Mouse (Mus musculus) cerebellum, adult 8-10 months (tissue): ENCODE measurements around the gene Hes6.

ENCODE experiments used
- DNase-seq: peaks from one replicate; pipeline ENCODE4 v3.0.0; 2022

The Hes6 gene

DNA sequence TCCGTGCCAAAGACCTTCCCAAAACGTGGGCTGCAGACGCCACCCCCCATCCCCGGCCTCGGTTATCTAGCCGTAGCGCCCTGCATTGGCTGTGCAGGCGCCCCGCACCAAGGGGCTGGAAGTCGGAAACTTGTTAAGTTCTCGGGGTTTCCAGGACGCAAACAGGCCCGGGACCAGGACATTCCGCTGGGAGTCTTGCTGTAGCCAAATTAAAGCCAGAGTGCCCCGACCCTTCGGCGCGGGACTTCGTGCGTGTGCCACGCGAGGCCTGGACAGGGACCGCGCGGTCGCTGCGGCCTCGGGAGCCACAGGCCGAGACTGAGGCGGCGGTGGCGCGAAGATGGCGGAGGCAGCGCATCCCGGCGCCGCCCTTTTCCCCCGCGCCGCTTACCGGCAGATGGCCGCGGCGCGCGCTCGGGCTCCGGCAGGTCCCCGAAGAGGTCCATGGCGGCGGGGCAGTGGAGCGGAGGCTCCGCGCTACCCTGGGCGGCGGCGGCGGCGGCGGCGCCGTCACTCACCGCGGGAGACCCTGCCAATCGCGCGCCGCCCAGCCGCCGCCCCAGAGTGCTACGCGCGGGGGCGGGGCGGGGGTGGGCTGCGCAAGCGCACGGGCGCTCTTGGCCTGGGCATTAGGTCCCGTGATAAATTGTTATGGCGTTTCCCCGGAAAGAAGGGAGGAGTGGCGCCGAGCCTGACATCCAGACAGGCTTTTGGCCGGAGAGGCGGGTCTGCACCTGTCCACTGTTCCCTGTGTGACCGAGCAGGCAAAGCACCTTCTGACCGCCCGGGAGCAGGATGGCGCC is 15.4 kb downstream of the Hes6 start, which contains the start of gene Ilkap:
Ilkap (minus strand) TSS at position 556 of the 803 bp plus-strand sequence.
- DNase-seq, result peak; percentile 80

DNA sequence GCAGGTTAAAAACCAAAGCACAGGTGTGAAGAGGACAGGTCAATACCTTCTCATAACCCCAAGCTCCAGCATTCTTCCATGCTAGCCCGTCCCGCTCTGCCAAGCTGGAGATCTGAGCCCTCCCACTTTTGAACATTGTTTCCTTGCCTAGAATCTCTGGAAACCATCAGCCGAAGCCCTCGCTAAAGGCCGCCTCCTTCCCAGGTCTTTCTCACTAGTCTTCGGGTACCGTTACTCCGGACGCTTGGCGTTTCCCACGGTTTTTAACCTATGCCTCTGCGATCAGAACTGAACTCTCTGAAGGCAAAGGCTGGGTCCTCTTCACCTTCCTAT is 15.9 kb downstream of the Hes6 start:
- no peak for DNase-seq

DNA sequence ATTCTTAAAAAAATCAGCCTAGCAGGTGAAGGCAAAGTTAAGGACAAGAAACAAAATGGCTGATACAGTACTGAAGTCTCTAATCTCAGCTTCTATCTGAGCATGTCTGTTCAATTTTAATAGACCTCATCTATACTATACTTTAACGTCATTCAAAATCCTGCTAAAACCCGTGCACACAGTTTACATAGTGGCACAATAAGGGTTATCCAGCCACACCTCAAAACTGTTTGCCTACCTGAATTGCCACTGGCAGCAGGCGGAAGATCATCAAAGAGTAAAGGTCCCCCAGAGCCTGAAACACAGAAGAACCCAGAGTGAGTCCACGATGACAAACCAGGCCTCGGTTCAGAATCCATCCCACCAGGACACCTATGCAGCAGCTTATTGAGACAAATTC is 23.5 kb downstream of the Hes6 start:
- no peak for DNase-seq

DNA sequence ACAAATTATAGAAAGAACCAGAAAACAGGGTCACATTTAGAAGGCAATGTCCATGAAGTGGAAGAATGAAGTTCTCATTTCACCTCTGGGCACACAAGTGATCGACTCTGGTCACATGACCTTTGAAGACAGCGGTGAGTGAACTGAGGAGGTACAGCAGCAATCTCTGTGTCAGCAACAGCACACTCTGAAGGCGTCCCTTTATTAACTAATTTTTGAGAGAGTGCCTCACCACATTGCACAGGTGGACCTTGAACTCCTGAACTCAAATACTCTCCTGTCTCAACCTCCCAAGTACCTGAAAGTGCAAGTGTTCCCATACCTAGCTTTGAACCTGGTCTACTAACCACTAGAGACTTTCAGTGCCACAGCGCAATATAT is 32.8 kb downstream of the Hes6 start:
- DNase-seq, result no peak

DNA sequence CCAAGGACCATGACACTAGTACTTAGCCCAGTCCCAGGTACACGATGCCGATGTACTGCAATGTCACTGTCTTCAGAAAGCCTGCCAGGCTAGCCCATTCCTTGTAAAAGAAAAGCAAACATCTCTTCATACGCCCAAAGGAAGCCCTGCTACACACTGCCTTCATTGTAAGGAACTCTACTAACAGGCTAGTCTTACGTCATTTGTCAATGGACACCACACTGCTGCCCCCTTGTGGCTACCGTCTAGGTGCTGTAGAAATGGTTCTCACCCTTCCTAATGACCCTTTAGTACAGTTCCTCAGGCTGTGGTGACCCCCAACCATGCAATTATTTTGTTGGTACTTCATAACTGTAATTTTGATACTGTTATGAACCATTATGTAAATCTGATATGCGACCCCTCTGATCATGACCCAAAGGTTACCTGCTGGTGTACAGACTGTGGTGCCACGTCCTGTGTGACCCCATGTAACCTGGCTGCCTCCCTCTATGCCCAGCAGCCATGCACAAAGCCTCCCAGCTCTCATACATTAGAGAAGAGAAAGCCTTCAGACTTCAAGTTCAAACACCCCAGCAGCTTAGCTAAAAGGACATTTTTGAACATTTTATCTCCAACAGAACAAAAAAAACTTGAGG is 33.3 kb downstream of the Hes6 start:
- peak; percentile 65 for DNase-seq

DNA sequence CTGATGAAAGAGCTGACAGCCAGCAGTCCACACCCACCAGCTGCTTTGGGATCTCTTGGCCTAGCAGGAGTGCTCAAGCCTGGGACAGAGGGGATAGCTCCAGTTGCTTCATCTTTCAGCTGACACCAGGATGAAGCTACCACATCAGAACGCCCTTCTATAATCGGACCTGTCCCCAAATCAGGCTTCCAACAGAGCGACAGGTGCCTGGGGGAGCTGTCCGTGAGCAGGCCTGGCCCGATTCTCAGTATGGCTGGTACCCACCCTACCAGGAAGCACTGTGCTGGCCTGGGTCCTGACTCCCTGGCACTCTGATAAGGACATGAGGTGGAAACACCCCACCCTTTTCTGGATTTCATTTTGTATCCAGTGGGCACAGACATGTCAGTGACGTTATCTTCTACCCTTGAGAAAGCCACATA is 40.4 kb downstream of the Hes6 start:
- DNase-seq, result no peak

DNA sequence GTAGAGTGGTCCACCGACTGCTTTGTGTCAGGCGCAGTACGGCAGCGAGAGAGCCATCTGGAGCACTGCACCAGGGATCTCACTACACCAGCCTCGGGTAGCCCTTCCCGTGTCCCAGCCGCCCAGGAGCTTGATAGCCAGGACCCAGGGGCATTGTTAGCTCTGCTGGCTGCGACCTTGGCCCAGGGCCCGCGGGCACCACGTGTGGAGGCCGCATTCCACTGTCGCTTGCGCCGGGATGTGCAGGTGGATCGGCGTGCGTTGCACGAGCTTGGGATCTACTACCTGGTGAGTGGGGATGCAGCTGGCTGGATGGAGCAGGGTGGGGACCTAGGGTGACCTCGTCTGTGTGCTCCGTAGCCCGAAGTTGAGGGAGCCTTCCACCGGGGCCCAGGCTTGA is 43.8 kb downstream of the Hes6 start:
- DNase-seq, result no peak

DNA sequence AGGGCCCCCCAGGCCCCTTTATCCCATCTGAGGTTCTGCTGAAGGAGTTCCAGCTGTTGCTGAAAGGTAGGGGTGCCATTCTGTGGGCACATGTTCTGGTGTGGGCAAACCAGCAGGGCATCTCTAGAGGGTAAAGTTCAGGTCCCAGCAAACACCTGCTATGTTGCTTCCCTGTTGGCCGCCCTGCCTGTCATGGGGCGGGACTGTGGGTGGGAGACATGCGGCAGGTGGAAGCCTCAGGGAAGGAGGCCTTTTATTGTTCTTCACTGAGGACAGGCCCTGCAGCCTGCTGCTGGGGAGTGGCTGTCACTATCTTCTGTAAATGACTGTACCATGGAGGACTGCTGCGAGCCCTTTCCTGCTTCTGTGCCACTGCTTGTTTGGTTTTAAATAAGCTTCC is 44.4 kb downstream of the Hes6 start:
- DNase-seq, result no peak

DNA sequence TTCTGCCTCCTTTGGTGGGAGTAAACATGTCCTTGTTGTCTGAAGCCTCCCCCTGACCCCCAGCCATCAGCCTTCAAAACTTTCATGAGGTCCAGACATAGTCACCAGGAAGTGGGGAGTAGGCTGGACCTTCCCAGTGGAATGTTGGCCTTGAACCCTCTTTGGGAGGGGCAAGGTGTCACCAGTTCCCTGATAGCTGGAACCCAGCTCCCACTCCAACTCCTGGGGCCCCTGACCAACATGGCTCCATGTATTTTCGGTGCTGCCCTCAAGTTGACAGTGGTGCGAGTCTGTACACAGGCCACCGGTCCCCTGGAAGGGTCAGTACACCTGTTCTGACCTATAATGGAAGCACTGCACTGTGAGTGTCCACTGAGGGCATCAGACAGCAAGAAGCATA is 46.5 kb downstream of the Hes6 start:
- no peak for DNase-seq

DNA sequence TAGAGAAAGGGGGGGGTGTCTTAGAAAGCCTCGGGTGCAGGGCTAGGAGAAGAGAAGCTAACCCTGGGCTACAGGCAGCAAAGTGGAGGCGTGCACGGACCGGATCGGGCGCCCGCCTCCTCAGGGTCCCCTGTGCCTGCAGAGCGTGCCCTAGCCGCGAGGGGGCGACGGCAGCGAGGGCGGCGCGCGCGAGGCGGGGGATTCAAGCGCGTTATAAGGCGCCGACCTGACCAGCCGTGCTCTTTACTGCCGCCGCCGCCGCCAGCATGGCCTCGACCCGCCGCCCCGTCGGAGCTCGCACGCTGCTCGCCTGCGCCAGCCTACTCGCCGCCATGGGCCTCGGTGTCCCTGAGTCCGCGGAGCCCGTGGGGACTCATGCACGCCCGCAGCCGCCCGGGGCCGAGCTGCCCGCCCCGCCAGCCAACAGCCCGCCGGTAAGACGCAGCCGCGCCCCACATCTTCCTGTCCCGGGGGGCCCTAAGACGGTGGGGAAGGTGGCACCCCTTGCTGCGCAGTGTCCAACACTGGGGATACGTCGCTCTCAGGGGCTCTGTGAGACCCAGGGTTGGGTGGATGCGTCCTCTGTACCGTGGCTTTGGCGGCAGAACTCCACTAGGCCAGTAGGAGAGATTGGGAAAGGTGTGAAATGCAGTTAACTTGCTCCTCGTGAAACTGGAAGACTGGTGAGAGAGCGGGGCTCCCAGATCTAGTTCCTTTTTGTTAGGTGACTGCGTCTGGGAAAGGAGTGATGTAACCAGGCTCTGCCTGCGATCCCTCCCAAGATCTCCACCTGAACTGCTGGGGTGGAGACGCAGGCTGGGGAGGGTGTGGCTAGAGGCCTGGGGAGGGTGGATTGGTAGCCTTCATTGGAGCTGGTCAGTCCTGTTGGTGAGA is 47.4 kb downstream of the Hes6 start, which contains the start of gene Erfe:
Erfe (plus strand) TSS at position 216 of the 894 bp plus-strand sequence.
- DNase-seq, result no peak

DNA sequence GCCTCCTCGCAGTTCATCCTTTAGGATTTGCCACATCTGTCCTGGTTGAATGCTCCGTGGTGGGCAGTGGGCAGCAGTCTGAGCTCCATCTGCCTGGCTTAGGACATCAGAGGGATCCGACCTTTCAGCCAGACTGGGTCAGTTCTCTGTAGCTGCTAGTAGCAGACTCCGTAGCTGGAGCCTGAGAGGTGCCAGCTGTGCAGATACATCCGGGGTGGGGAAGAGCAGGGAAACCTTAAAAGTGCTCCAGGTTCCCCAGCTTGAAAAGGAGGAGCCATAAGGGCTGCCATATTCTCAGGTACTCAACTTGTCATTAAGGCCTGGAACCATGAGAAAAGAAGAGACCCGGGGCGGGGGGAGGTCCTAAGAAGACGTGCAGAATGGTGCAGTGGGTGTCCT is 48.0 kb downstream of the Hes6 start:
- no peak for DNase-seq

DNA sequence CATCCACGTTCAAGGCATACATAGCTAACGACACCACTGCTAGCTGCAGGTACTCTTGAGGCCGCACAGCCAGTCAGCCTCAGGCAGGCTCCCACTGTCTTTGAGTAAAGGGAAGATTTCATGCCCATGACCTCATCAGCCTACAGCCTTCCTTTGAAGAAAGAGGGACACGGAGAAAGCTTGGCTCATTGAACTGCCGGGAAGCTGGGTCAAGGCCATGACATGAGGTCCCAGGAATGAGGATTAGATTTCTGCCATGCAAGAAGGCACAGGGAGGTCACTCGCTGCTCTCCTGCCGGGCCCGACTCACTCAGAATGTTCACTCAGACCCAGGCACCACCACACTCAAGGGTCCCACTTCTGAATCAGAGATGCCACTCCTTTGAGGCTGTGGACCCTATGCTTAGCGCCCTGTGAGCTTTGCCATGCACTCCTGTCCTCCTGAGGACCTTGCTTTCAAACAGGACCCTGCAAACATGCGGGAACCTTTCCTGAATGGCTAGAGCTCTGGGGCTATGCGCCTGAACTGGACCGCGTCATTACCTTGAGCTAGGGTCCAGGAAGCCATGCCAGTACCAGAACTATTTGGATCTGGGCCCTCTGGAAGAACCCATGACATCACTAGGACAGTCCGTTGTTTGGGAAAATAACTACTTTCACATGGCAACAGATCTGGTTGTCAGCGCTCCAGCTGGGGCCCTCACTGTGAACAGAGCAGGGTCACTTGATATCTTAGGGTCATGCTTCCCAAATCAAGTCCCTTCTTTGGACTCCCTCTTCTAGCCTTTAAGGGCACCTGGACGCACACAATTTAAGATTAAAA is 48.8 kb downstream of the Hes6 start:
- no peak for DNase-seq

DNA sequence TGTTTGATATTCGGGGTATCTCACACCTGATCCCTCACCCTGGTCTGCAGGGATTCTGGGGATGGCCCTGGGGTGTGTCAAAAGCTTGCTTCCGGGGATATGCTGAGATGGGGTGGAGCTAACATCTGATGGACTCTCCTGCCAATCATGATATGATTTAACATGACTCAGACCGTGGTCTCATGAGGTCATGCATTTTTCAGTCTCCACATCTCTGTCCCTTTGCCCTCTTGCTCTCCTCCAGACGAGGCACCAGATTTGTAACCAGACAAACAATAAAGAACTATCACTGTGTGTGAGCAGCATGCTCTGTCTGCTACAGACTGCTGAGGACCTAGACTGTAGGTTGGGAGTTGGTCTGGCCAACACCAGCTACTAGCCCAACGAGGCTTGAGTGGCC is 51.7 kb downstream of the Hes6 start:
- no peak for DNase-seq
